Mouse (Mus musculus): Measurements from ENCODE around the gene Rbpj. TPM values are rescaled to one million over a fixed set of nuclear protein-coding genes. Genes with fewer than 3 reads are reported as not detected.

Rbpj gene
- polyA plus RNA-seq, 1 experiment from 2014 or later: 42.6 TPM

GRCm38 (mm10) chr5:53557544-53558260 lies 91.8 kb downstream of the Rbpj start:
- ATAC-seq (ENCODE audit: insufficient number of reproducible peaks, insufficient read depth, low FRiP score, low TSS enrichment, low read depth): no peak
- Histone ChIP-seq H3K36me3 (no peaks in the 10 kb centered on the region), H3K27me3 (no peaks in the 10 kb centered on the region), H3K9ac (no peak overlapping the region), H3K27ac (no peak overlapping the region), H3K4me1 (peaks cover 13% of the 10 kb centered on the region), H3K4me3 (no peak overlapping the region), H3K4me2 (no peak overlapping the region), H3K9me3 (no peaks in the 10 kb centered on the region)
- WGBS: 84% methylated on average over 6 of the region's 6 CpGs

GRCm38 (mm10) chr5:53561160-53561559 lies 95.2 kb downstream of the Rbpj start:
- Histone ChIP-seq H3K27ac (no peak overlapping the region), H3K9me3 (no peaks in the 10 kb centered on the region), H3K4me2 (no peak overlapping the region), H3K4me1 (peaks cover 38% of the 10 kb centered on the region), H3K27me3 (no peaks in the 10 kb centered on the region), H3K4me3 (no peak overlapping the region), H3K9ac (no peak overlapping the region), H3K36me3 (no peaks in the 10 kb centered on the region)
- WGBS: 51% methylated on average over 7 of the region's 7 CpGs
- ATAC-seq (ENCODE audit: insufficient number of reproducible peaks, insufficient read depth, low FRiP score, low TSS enrichment, low read depth): no peak

- Histone ChIP-seq H3K9ac (peak overlapping the region; percentile 27; the same call in 1 of the 2 replicates), H3K27me3 (no peaks in the 10 kb centered on the region), H3K4me2 (peak overlapping the region; percentile 52), H3K4me1 (peaks cover 36% of the 10 kb centered on the region), H3K9me3 (no peaks in the 10 kb centered on the region), H3K27ac (peak overlapping the region; percentile 78), H3K4me3 (peak overlapping the region; percentile 26), H3K36me3 (no peaks in the 10 kb centered on the region)
- WGBS: 41% methylated on average over 19 of the region's 19 CpGs
- ATAC-seq (ENCODE audit: insufficient number of reproducible peaks, insufficient read depth, low FRiP score, low TSS enrichment, low read depth): no peak
These were observed 98.4 kb downstream of the Rbpj start for GRCm38 (mm10) chr5:53564309-53564708.

- 20% methylated on average over 5 of the region's 5 CpGs for WGBS
- H3K4me1 ChIP-seq: peaks cover 31% of the 10 kb centered on the region
- H3K36me3 ChIP-seq: no peaks in the 10 kb centered on the region
- H3K27me3 ChIP-seq: no peaks in the 10 kb centered on the region
- H3K9ac ChIP-seq: no peak overlapping the region
- H3K9me3 ChIP-seq: no peaks in the 10 kb centered on the region
- no peak overlapping the region for H3K4me2 ChIP-seq
- no peak; the same call in 1 of the 2 replicates for ATAC-seq (ENCODE audit: insufficient number of reproducible peaks, insufficient read depth, low FRiP score, low TSS enrichment, low read depth)
- H3K27ac ChIP-seq: peak overlapping the region; percentile 66
- no peak overlapping the region for H3K4me3 ChIP-seq
These were observed 99.4 kb downstream of the Rbpj start for GRCm38 (mm10) chr5:53565213-53565794.

GRCm38 (mm10) chr5:53566485-53567083 lies 100.6 kb downstream of the Rbpj start:
- Histone ChIP-seq H3K27me3 (no peaks in the 10 kb centered on the region), H3K4me1 (peaks cover 25% of the 10 kb centered on the region), H3K36me3 (no peaks in the 10 kb centered on the region), H3K9ac (no peak overlapping the region), H3K4me2 (no peak overlapping the region), H3K27ac (no peak overlapping the region), H3K9me3 (no peaks in the 10 kb centered on the region), H3K4me3 (no peak overlapping the region)
- ATAC-seq (ENCODE audit: insufficient number of reproducible peaks, insufficient read depth, low FRiP score, low TSS enrichment, low read depth): no peak
- 87% methylated on average over 15 of the region's 15 CpGs for WGBS

- no peak overlapping the region for H3K27ac ChIP-seq
- no peak overlapping the region for H3K9ac ChIP-seq
- H3K27me3 ChIP-seq: no peaks in the 10 kb centered on the region
- no peaks in the 10 kb centered on the region for H3K9me3 ChIP-seq
- no peak overlapping the region for H3K4me2 ChIP-seq
- H3K36me3 ChIP-seq: no peaks in the 10 kb centered on the region
- no peaks in the 10 kb centered on the region for H3K4me1 ChIP-seq
- no peak overlapping the region for H3K4me3 ChIP-seq
- ATAC-seq (ENCODE audit: insufficient number of reproducible peaks, insufficient read depth, low FRiP score, low TSS enrichment, low read depth): no peak
- WGBS: 85% methylated on average over 5 of the region's 5 CpGs
These were observed 106.5 kb downstream of the Rbpj start for GRCm38 (mm10) chr5:53572496-53572895.

GRCm38 (mm10) chr5:53574883-53575442 lies 109.0 kb downstream of the Rbpj start:
- no peak for ATAC-seq (ENCODE audit: insufficient number of reproducible peaks, insufficient read depth, low FRiP score, low TSS enrichment, low read depth)
- H3K36me3 ChIP-seq: no peaks in the 10 kb centered on the region
- H3K4me2 ChIP-seq: no peak overlapping the region
- no peaks in the 10 kb centered on the region for H3K9me3 ChIP-seq
- no peak overlapping the region for H3K4me3 ChIP-seq
- no peak overlapping the region for H3K9ac ChIP-seq
- no peak overlapping the region for H3K27ac ChIP-seq
- no peaks in the 10 kb centered on the region for H3K27me3 ChIP-seq
- 66% methylated on average over 3 of the region's 3 CpGs for WGBS
- H3K4me1 ChIP-seq: no peaks in the 10 kb centered on the region

- H3K9me3 ChIP-seq: no peaks in the 10 kb centered on the region
- no peak for ATAC-seq (ENCODE audit: insufficient number of reproducible peaks, insufficient read depth, low FRiP score, low TSS enrichment, low read depth)
- 71% methylated on average over 10 of the region's 10 CpGs for WGBS
- H3K36me3 ChIP-seq: no peaks in the 10 kb centered on the region
- no peaks in the 10 kb centered on the region for H3K4me1 ChIP-seq
- H3K27me3 ChIP-seq: no peaks in the 10 kb centered on the region
- no peak overlapping the region for H3K4me2 ChIP-seq
- H3K27ac ChIP-seq: no peak overlapping the region
- H3K9ac ChIP-seq: no peak overlapping the region
- no peak overlapping the region for H3K4me3 ChIP-seq
These were observed 111.4 kb downstream of the Rbpj start for GRCm38 (mm10) chr5:53577272-53577889.

- Histone ChIP-seq H3K4me1 (0 out of 2 replicates have a peak, but pooled peaks cover 6% of the 10 kb centered on the region), H3K4me2 (no peak overlapping the region), H3K36me3 (no peaks in the 10 kb centered on the region), H3K27ac (no peak overlapping the region), H3K4me3 (no peak overlapping the region), H3K9me3 (no peaks in the 10 kb centered on the region), H3K9ac (no peak overlapping the region), H3K27me3 (no peaks in the 10 kb centered on the region)
- no peak for ATAC-seq (ENCODE audit: insufficient number of reproducible peaks, insufficient read depth, low FRiP score, low TSS enrichment, low read depth)
- WGBS: 81% methylated on average over 9 of the region's 9 CpGs
These were observed 118.3 kb downstream of the Rbpj start for GRCm38 (mm10) chr5:53584069-53584767.

GRCm38 (mm10) chr5:53588421-53589171 lies 122.6 kb downstream of the Rbpj start:
- ATAC-seq (ENCODE audit: insufficient number of reproducible peaks, insufficient read depth, low FRiP score, low TSS enrichment, low read depth): peak; percentile 11
- H3K4me3 ChIP-seq: peak overlapping the region; percentile 88
- H3K4me2 ChIP-seq: peak overlapping the region; percentile 73
- no peaks in the 10 kb centered on the region for H3K9me3 ChIP-seq
- H3K27ac ChIP-seq: peak overlapping the region; percentile 73
- 2% methylated on average over 33 of the region's 34 CpGs for WGBS
- peak overlapping the region; percentile 98 for H3K9ac ChIP-seq
- H3K4me1 ChIP-seq: peaks cover 22% of the 10 kb centered on the region
- no peaks in the 10 kb centered on the region for H3K36me3 ChIP-seq
- H3K27me3 ChIP-seq: no peaks in the 10 kb centered on the region
